Mouse (Mus musculus) heart, adult 2 months (tissue): Measurements from ENCODE around the gene Olfr522.
A peak's percentile ranks its signal among the peaks of the same experiment; 100 is the strongest.

Experiments used
- CTCF ChIP-seq: fragments of 200-600 bp; IDR thresholded peaks from 2 replicates; pipeline ENCODE4 v1.8.1; 2022; ENCODE audit warnings: antibody characterized with exemption, mild to moderate bottlenecking, moderate library complexity
- POLR2A ChIP-seq: fragments of 200-500 bp; IDR thresholded peaks from 2 replicates; pipeline ENCODE4 v1.6.1; 2011; ENCODE audit warnings: mild to moderate bottlenecking, low read depth, low read length, control low read depth; ENCODE audit not compliant: insufficient read depth

GRCm38 (mm10) chr7:140188391-140189328 is 24.1 kb upstream of the Olfr522 start:
- no peak for TF ChIP-seq POLR2A
- TF ChIP-seq CTCF: peak; percentile 64
